Mouse (Mus musculus) hindlimb bud, embryonic 11.5 days (tissue): Measurements from ENCODE around the gene Imp4.

Experiments
- DNase-seq: peaks from one replicate; pipeline ENCODE4 v3.0.0-alpha.2; 2012; ENCODE audit warnings: low read depth, low spot score; ENCODE audit errors: extremely low spot score

The Imp4 gene

DNA sequence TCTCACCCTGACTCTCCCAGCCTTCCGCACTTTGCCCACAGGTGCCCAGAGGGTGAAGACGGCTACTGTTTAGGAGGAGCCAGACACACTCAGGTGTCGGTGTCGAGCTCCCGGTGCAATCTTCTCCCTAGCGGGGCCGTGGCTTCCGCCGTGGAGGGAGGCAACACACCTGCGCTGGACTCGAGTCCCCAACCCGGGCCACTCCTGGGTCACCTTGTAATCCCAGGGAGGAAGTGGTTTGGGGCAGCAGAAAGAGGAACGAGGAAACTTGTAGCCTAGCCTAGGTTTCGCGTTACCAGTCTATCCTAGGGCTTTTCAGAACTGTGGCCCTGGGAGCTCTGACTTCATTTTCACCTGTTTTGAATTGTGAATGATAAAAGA lies 20.4 kb downstream of the Imp4 start:
- no peak for DNase-seq

DNA sequence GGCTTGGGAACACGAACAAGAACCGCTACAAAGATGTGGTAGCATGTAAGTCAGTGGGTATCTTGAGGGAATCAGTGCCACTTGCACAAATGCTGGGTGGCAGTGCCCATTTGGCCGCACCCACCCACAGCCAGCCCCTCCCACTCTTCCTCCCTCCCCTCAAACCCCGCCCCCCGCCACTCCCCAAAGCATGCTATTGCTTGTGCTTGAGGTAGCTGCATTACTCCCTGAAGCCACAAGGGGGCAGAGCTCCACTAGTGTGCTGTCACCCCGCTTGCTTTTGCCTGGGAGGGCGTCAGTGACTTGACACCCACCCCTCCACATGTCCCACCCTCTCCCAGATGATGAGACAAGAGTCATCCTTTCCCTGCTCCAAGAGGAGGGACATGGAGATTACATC lies 23.1 kb downstream of the Imp4 start:
- no peak for DNase-seq

DNA sequence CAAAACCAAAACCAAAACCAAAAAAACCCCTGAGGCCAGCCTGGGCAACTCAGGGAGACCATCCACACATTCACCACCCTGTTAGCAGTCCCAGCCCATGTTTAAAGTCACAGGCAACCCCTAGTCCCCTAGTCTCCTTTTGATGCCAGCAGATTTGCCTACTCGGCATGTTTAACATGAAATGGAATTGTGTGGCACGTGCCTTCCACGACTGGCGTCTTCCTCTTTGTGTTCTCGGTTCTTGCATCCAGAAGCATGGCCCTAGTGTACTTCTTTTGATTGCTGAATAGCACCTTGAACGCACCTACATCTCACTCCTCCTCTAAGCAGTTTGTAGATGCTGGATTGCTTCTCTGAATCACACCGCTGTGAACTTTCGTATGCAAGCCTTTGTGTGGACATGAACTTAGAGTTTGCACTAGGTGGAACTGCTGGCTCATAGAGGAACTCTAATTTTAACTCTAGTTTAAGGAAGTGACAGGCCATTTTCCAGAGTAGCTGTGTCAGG lies 24.7 kb downstream of the Imp4 start:
- no peak for DNase-seq

DNA sequence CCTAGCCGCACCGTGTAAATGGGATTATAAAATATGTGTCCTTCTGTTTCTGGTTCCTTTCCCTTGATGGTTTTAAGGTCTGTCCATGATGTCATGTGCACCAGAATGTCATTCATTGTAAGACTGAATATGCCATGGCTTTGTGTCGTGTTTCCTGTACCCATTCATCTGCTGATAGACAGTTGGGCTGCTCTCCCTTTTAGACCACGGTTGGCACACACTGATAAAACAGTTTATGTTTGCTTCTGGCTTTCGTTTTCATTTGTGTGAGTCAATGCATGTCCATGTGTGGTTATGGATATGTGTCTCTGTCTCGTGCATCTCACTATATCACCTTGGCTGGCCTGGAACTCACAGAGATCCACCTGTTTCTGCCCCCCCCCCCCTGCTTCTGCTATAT lies 25.8 kb downstream of the Imp4 start:
- DNase-seq, result no peak

DNA sequence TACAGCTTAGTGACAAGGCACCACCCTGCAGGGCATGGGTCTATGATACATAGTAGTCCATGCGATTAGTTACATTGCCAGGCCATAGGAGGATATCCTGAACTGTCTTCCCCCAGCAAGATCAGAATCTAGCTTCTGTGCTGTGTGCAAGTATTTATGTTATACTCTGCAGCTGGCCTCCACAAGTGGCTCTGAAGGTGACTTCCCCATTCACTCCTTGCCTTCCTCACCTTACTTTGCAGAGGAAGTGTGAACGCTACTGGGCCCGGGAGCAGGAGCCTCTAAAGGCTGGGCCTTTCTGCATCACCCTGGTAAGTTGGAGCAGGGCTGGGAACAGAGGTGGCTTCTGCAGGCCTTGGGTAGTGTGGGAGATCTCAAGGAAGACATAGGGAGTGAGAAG lies 28.4 kb downstream of the Imp4 start:
- DNase-seq, result no peak

DNA sequence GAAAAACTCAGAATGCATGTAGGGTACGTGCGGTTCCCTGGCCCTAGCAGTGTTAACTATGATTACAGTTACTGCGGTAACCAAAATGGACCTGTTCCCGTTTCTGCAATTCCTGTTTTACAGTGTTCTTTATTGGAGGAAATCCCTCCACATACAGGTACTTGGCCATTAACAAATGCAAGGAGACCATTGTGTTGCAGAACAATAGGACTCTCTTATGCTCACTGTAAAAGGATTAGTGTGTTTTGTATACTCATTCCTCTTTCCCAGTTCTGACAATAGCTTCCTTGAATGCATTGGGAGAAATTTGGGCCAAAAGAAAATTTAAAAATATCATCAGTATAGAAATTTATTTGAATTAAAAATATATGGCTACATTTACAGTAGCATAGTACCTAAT lies 28.8 kb downstream of the Imp4 start:
- DNase-seq, result no peak

DNA sequence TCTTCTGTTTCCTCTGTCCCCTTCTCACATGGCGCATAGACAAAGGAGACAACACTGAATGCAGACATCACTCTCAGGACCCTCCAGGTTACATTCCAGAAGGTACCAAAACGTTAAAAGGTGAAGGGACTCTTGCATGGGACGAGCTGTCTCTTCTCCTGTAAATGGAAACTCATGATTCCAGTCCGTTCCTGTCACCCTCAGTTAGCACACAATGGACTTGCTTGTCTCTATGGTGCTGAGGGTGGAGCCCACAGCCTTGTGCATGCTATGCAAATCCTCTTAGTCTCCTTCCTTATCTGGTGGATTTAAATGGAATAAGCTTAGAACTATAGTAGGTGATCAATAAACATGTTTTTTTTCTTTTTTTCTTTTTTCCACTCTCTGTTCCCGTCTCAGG lies 30.1 kb downstream of the Imp4 start:
- no peak for DNase-seq

DNA sequence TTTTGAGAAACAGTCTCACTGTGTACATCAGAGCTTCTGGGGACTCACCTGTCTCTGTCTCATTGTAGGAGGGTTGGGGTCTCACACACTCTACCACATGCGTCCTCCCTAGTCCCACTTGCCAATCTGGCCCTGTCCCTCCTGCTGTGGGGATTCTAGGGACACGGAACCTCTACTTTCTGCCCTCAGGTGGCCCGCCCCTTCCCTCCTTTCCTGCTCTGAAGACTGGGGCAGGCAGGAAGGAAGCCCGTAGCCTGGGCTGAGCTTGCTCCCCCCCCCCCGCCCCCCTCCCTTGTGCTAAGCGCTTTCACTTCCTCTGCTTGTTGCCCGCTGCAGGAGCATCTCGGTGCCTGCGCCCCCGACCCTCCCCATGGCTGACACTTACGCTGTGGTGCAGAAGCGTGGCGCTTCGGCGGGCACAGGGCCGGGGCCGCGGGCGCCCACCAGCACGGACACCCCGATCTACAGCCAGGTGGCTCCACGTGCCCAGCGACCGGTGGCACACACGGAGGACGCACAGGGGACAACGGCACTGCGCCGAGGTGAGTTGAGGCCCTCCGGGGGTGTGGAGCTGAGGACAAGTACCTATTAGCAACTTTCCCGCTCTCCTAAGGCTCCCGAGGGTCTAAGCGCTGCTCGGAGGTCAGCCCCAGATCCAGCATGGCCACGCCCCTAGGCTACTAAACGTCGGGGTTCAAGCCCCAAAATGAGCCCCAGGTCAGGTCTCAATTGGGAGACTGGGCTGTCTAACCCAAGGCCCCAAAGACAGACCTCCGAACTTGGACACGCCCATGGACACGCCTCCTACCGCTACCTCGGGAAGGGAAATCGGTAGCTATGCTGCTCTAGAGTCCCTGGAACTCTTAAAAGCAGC lies 33.0 kb downstream of the Imp4 start:
- no peak for DNase-seq

DNA sequence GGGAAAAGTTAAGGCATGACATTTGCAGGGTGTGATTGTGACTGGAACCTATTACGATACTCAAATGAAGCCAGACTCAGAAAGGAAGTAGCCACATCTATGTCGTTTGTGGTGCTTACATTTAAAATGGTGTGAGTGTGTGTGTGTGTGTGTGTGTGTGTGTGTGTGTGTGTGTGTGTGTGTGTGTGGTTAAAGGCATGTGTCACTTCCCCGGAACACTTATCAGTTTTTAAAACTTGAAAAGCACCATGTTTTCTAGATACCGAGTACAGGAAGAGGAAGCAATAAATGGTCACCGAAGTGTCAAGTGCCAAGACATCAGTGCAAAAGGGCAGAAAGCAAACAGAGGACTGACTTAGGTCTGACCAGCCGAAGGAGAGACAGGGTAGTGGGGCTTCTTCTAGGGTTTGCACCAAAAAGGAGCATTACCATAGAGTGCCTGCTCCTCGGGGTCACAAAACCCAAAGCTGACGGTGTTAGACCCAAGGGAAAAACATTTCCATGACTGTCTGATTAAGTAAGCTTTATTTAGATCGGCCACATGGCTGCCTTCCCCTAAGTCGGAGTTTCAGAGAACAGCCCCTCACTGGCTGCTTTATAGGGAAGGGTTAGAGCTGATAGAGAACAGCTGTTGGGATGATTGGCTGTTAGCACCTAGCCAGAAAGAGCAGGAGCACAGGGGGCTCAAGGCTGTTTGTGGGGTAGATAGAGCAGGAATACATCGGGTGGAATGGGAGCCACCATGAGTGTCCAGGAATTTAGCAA lies 39.4 kb downstream of the Imp4 start:
- no peak for DNase-seq

DNA sequence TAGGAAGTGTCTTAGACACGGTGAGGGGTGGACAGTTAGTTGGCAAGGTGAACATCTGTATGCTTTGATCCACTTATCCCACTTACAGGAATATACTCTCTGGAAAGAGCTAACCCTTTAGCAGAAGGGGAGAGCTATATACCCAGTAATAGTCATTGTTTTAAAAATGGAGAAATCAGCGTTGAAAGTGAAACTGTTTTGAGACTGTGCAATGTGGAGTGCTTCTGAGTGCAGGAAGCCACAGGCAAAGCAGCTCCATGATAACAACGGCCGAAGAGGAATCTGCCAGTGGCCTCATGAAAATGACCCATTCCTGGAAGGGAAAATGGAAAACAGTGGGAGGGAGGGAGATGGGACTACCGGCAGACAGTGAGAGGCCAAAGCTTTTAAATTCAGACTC lies 41.1 kb downstream of the Imp4 start:
- no peak for DNase-seq

DNA sequence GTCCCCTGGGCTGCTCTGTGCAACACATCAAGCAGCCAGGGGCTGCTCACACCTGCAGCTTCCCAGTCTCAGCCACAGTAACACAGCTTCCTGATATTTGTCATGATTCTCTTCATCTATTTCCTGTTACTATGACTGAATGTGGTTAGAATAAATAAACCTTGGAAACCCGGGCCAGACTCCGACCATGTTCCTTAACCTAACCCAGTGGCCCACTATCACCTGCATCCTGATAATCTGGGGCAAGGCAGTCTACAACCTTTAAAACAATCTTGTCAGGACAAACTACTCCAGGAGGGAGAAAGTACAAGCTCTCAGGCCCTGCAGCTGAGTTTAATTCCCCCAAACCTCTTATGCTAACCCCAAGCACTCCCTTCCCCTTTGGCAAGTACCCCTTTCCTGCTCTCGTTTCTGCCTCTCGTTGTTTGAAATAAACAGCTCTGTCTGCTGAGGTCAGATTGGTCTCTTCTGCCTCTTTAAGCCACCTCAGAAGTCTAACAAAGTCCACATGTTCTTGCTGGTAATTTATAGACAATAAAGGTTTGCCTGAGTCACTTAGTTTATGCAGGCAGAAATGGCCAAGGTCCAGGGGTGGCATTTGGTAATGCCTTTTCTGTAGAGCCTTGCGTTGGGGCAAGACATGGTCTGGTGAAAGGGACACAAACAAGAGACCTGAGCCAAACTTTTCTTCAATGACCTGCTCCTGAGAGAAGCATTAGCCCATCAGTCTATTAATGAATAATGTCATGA lies 42.4 kb downstream of the Imp4 start:
- DNase-seq, result no peak

DNA sequence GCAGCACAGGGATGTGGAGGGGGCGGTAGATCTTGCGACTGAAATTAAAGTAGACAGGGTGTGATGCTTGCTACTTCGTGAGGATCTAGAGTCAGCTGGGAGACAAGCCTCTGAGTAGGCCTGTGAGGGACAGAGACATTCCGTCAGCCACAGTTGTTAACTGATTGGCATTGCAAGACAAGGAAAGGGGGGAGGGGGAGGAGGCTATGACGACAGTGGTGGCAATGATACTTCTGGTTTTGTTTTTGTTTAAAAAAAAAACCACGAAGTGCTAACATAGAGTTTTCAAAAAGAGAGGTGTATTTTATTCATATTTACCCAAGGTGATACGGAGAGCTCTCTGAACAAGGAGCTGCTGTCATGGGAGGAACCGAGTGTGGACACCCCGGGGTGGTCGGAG lies 44.8 kb downstream of the Imp4 start:
- DNase-seq, result no peak

DNA sequence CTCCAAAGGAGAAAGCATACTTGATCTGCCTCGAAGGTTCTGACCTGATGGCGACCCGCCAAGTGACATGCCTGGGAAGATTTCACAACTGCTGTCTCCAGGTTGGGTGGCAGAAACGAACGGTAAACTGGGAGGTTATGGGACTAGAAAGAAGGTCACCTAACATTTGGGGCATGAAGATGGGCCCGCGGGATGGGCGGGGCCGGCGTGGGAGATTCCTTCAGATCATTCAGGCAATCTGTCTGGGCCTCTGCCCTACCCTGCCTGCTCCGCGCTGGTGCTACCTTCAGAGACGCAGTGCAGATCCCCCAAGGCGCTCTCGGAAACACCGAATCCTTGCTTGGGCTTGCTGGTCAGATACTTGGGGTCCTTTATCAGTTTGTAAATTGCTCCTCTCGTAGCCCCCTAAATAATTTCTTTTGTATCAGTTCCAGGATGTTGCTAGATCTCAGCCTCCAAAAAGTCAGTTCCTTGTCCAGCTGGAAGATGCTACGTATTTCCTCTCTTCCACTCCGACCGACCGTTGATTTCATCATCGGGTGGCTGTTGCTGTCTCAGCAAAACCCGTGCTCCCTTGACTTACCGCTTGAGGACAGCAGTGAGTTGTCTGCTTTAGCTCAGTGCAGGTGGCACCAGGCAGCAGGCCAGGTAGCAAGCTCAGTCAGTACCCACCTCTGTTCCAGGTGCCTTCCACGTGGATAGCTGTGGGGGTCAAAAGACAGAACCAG lies 46.0 kb downstream of the Imp4 start:
- no peak for DNase-seq

DNA sequence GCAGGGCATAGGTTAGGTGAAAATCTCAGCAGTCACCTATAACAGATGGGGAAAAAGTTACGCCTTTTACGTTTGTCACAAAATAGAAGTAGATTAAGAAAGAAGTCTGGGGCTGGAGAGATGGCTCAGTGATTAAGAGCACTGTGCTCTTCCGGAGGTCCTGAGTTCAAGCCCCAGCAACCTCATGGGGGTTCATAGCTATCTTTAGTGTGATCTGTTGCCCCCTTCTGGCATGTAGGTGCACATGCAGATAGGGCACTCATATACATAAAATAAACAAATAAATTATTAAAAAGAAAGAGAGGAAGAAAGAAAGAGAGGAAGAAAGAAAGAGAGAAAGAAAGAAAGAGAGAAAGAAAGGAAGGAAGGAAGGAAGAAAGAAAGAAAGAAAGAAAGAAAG lies 47.7 kb downstream of the Imp4 start:
- DNase-seq, result no peak

DNA sequence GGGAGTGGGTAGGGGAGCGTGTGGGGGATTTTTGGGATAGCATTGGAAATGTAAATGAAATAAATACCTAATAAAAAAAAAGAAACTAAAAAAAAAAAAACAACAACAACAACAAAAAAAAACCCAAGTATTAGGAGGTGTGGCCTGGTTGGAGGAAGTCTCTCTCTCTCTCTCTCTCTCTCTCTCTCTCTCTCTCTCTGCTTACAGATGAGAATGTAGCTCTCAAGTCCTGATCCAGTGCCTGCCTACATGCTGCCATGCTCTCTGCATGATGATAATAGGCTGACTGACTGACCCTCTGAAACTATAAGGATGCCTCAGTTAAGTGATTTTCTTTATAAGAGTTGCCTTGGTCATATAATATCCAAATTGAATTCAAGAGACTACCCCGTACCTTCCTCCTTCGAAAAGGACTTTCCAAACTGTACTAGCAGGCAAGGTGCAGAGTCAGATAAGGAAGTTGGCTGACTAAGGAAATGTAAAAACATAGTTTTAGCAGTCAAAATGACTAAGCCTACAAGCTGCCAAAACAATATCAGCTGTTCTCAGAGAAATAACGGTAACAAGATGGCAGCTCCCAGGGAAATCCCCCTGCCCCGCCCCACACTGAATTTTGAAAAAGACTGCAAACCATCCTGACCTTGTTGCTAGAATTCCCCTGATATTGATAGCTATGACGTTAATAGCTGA lies 50.3 kb downstream of the Imp4 start:
- DNase-seq, result no peak

DNA sequence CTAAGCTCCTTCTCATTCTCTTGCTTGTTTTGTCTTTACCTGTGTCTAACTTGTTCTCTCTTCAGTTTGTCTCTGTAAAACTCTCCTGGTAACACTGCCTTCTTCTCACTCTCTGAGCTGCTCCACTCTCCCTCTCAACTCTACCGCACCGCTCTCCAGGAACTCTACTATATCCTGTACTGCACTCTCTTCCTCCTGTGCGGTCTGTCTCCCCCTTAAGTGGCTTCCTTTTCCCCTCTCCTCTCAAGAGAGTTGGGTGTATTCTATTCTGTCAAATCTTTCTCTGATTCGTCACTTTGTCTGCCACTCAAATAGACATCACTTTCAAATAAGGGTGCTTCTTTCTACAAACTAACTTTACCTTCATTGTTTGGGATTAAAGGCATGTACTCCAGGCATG lies 51.8 kb downstream of the Imp4 start:
- DNase-seq, result no peak
